Mouse (Mus musculus): ENCODE data around the gene Rmdn3. TPM values are rescaled to one million over a fixed set of nuclear protein-coding genes. Genes with fewer than 3 reads are reported as not detected.

Rmdn3 gene
- polyA plus RNA-seq, 1 experiment: 20.7 TPM

DNA sequence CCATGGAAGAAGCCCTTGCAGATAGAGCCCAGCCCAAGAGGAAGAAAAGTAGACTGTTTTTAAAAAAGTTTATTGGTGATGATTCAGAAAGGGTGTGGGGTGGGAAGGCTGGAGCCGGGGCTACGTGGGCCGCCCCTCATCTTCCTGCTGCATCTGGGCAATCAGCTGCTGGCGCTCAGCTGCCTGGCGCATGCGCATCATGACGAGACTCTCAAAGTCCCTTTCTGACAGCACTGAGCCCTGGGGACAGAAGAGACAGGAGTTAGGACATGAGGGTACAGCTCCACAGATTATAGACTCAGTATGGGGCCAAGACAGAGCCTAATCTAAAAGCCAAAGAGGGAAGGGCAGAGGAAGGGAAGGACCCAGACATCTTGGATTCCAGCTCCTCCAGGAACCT, 15.6 kb upstream of the Rmdn3 start:
- no peaks in the 10 kb centered on the region for H3K27me3 ChIP-seq (ENCODE audit: control insufficient read depth, insufficient read depth, insufficient read length)
- H3K4me2 ChIP-seq (ENCODE audit: low read depth): peak overlapping the region; percentile 80
- H3K4me3 ChIP-seq: no peak overlapping the region
- TF ChIP-seq POLR2AphosphoS2 (IDR thresholded peaks at IDR 0.05; ENCODE audit: insufficient read length, low read depth): no peak
- TF ChIP-seq REST (IDR thresholded peaks at IDR 0.05; ENCODE audit: insufficient read depth, insufficient read length): no peak
- no peak for TF ChIP-seq POLR2A (IDR thresholded peaks at IDR 0.05; ENCODE audit: insufficient read length, low read depth)
- no peak for TF ChIP-seq USF1 (IDR thresholded peaks at IDR 0.05; ENCODE audit: low read depth)
- TF ChIP-seq MYOD1 (IDR thresholded peaks at IDR 0.05; ENCODE audit: control insufficient read depth in 1 of 3, insufficient read length in 2 of 3, low read depth in 2 of 3): no peak
- no peak for TF ChIP-seq TCF3 (IDR thresholded peaks at IDR 0.05; ENCODE audit: insufficient read length, low read depth)
- TF ChIP-seq MAX (IDR thresholded peaks at IDR 0.05; ENCODE audit: low read depth): no peak
- no peak for TF ChIP-seq TCF12 (IDR thresholded peaks at IDR 0.05; ENCODE audit: insufficient read depth, poor library complexity, severe bottlenecking)
- TF ChIP-seq E2F4 (IDR thresholded peaks at IDR 0.05; ENCODE audit: insufficient read depth): no peak
- TF ChIP-seq CEBPB (IDR thresholded peaks at IDR 0.05; ENCODE audit: insufficient read depth, poor library complexity, severe bottlenecking): no peak
- no peak for TF ChIP-seq MYOG (IDR thresholded peaks at IDR 0.05; ENCODE audit: control insufficient read depth in 1 of 3, insufficient read depth in 1 of 3, insufficient read length in 2 of 3, low read depth in 2 of 3)
- no peak for TF ChIP-seq SRF (IDR thresholded peaks at IDR 0.05; ENCODE audit: control insufficient read depth, insufficient read length, low read depth)
- no peaks in the 10 kb centered on the region for H3K36me3 ChIP-seq (ENCODE audit: control insufficient read depth, insufficient read depth)
- H3ac ChIP-seq (ENCODE audit: control insufficient read depth, insufficient read length): no peak overlapping the region
- H3K79me2 ChIP-seq (ENCODE audit: control insufficient read depth, insufficient read depth): peaks cover 8% of the 10 kb centered on the region

DNA sequence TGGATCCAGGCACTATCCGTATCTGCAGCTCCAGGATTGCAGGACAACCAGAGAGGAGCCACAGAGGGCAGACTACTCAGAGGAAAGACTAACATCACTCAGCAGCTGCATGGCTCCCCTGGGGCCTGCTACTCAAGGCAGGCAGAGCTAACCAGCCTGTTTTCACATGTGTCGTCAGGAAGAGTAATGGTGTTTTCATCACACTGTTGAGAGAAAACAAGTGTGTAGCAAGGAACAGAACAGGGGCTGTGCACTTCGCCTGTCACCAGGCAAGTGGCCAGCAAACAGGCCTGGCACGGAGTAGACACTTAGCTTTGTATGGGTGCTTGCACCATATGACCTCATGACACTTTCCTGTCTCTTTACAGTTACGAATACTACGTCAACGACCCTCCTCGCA, 14.7 kb upstream of the Rmdn3 start:
- Histone ChIP-seq H3K79me2 (ENCODE audit: control insufficient read depth, insufficient read depth) (peaks cover 5% of the 10 kb centered on the region), H3K36me3 (ENCODE audit: control insufficient read depth, insufficient read depth) (no peaks in the 10 kb centered on the region), H3K4me3 (no peak overlapping the region), H3K4me2 (ENCODE audit: low read depth) (peak overlapping the region; percentile 80), H3K27me3 (ENCODE audit: control insufficient read depth, insufficient read depth, insufficient read length) (no peaks in the 10 kb centered on the region), H3ac (ENCODE audit: control insufficient read depth, insufficient read length) (no peak overlapping the region)
- TF ChIP-seq MYOD1 (IDR thresholded peaks at IDR 0.05; ENCODE audit: control insufficient read depth in 1 of 3, insufficient read length in 2 of 3, low read depth in 2 of 3): peak; percentile 34 to 84 (median 84)
- 0 out of 2 replicates have a peak, but pooled peaks have one; percentile 38 for TF ChIP-seq CEBPB (IDR thresholded peaks at IDR 0.05; ENCODE audit: insufficient read depth, poor library complexity, severe bottlenecking)
- peak in 1 of 3 experiments; percentile 74 for TF ChIP-seq MYOG (IDR thresholded peaks at IDR 0.05; ENCODE audit: control insufficient read depth in 1 of 3, insufficient read depth in 1 of 3, insufficient read length in 2 of 3, low read depth in 2 of 3)
- no peak for TF ChIP-seq POLR2AphosphoS2 (IDR thresholded peaks at IDR 0.05; ENCODE audit: insufficient read length, low read depth)
- peak; percentile 12 for TF ChIP-seq TCF12 (IDR thresholded peaks at IDR 0.05; ENCODE audit: insufficient read depth, poor library complexity, severe bottlenecking)
- no peak for TF ChIP-seq POLR2A (IDR thresholded peaks at IDR 0.05; ENCODE audit: insufficient read length, low read depth)
- TF ChIP-seq REST (IDR thresholded peaks at IDR 0.05; ENCODE audit: insufficient read depth, insufficient read length): no peak
- TF ChIP-seq USF1 (IDR thresholded peaks at IDR 0.05; ENCODE audit: low read depth): no peak
- TF ChIP-seq SRF (IDR thresholded peaks at IDR 0.05; ENCODE audit: control insufficient read depth, insufficient read length, low read depth): no peak
- TF ChIP-seq E2F4 (IDR thresholded peaks at IDR 0.05; ENCODE audit: insufficient read depth): no peak
- TF ChIP-seq MAX (IDR thresholded peaks at IDR 0.05; ENCODE audit: low read depth): no peak
- peak; percentile 36 for TF ChIP-seq TCF3 (IDR thresholded peaks at IDR 0.05; ENCODE audit: insufficient read length, low read depth)

DNA sequence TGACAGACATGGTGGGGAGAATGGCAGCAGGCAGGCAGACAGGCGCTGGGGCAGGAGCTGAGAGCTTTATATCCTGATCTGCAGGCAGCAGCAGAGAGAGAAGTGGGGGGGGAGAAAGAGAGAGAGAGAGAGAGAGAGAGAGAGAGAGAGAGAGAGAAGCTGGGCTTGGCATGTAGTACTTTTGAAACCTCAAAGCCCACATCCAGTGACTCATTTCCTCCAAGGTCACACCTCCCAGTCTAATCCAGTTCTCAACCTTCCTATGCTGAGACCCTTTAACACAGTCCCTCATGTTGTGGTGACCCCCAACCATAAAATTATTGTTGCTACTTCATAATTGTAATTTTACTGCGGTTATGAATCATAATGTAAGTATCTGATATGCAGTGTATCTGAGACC, 13.4 kb upstream of the Rmdn3 start:
- no peak for TF ChIP-seq TCF3 (IDR thresholded peaks at IDR 0.05; ENCODE audit: insufficient read length, low read depth)
- no peak for TF ChIP-seq E2F4 (IDR thresholded peaks at IDR 0.05; ENCODE audit: insufficient read depth)
- no peak for TF ChIP-seq MAX (IDR thresholded peaks at IDR 0.05; ENCODE audit: low read depth)
- no peak for TF ChIP-seq USF1 (IDR thresholded peaks at IDR 0.05; ENCODE audit: low read depth)
- no peak for TF ChIP-seq SRF (IDR thresholded peaks at IDR 0.05; ENCODE audit: control insufficient read depth, insufficient read length, low read depth)
- TF ChIP-seq REST (IDR thresholded peaks at IDR 0.05; ENCODE audit: insufficient read depth, insufficient read length): no peak
- no peaks in the 10 kb centered on the region for H3K79me2 ChIP-seq (ENCODE audit: control insufficient read depth, insufficient read depth)

DNA sequence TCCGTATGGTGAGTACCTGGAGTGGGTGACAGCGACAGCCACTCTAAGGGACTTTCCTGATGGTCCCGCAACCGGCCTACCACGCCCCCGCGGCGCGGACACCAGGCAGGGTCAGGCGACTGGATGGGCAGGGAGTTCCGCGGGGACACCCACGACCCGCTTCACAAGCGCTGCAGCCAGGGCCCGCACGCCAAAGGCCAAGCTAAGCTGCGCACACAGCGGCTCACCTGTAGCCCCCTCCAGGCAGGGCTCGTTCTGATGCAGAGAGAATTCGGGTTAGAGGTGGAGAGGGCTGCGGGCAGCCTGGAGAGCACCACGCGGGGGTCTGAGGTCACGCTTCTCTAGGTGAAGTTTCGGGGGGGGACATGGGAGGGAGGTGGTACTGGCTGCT, 11.0 kb upstream of the Rmdn3 start:
- H3K4me3 ChIP-seq: peak overlapping the region; percentile 47
- H3K4me2 ChIP-seq (ENCODE audit: low read depth): peak overlapping the region; percentile 98
- H3K36me3 ChIP-seq (ENCODE audit: control insufficient read depth, insufficient read depth): no peaks in the 10 kb centered on the region
- no peaks in the 10 kb centered on the region for H3K27me3 ChIP-seq (ENCODE audit: control insufficient read depth, insufficient read depth, insufficient read length)
- TF ChIP-seq USF1 (IDR thresholded peaks at IDR 0.05; ENCODE audit: low read depth) (no peak), E2F4 (IDR thresholded peaks at IDR 0.05; ENCODE audit: insufficient read depth) (no peak), TCF12 (IDR thresholded peaks at IDR 0.05; ENCODE audit: insufficient read depth, poor library complexity, severe bottlenecking) (no peak), POLR2A (IDR thresholded peaks at IDR 0.05; ENCODE audit: insufficient read length, low read depth) (no peak), MYOG (IDR thresholded peaks at IDR 0.05; ENCODE audit: control insufficient read depth in 1 of 3, insufficient read depth in 1 of 3, insufficient read length in 2 of 3, low read depth in 2 of 3) (no peak), POLR2AphosphoS2 (IDR thresholded peaks at IDR 0.05; ENCODE audit: insufficient read length, low read depth) (no peak), SRF (IDR thresholded peaks at IDR 0.05; ENCODE audit: control insufficient read depth, insufficient read length, low read depth) (no peak)
- no peaks in the 10 kb centered on the region for H3K79me2 ChIP-seq (ENCODE audit: control insufficient read depth, insufficient read depth)
- H3ac ChIP-seq (ENCODE audit: control insufficient read depth, insufficient read length): peak overlapping the region; percentile 14

More for the DNA sequence above, 13.4 kb upstream of the Rmdn3 start:
- Histone ChIP-seq H3K4me3 (no peak overlapping the region), H3ac (ENCODE audit: control insufficient read depth, insufficient read length) (no peak overlapping the region), H3K36me3 (ENCODE audit: control insufficient read depth, insufficient read depth) (no peaks in the 10 kb centered on the region), H3K27me3 (ENCODE audit: control insufficient read depth, insufficient read depth, insufficient read length) (no peaks in the 10 kb centered on the region), H3K4me2 (ENCODE audit: low read depth) (peak overlapping the region; percentile 25)
